Mouse (Mus musculus): ENCODE results near the gene Klhdc10. TPM values are rescaled to one million over a fixed set of nuclear protein-coding genes. Genes with fewer than 3 reads are reported as not detected.

The Klhdc10 gene
- polyA plus RNA-seq (2015; fragmentation: Nextera tagmentation; extraction: Ambion mirVana): 24.3 and 26.1 TPM in 2 replicates

DNA sequence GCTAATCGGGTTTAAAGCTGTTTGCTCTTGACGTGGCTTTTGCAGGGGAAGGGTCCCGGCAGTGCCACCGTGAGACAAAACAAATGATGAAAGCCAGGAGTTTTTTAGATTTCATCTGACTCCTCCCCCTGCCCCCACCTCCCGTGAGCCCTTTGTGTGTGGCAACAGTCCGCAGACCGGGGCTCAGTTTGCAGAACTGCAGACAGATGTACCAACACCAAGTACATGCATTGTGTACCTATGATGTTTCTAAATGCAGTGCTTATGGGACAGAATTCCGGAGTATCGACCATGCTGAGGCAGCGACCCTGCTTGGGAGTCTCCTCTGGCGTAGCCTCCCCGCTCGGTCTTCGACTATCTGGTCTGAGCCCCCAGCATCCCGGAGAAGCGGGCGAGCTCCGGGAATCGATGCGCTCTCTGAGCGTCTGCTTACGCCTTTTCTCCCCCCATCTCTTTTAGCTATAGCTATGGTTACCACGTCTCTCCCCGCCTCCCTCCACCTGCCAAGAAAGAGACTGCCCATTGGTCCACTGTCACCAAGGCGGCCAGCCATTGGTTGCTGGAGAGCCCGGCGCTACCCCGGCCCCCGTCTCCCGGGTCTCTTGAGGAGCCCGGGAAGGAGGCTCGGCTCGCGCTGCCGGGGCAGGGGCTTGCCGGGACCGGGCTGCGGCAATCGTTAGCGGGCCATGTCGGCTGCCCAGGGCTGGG, at the start of gene Klhdc10:
TSS of gene Klhdc10 (plus strand) at position 561 of the 708 bp plus-strand sequence.
- WGBS: under 1% methylated on average over 41 of the region's 41 CpGs
- peak within 1 kb of the TSS; percentile 99 for H3K27ac ChIP-seq (replicated peaks)
- no peaks in the 10 kb centered on the region for H3K9me3 ChIP-seq (replicated peaks)
- peak; percentile 99 for ATAC-seq (ENCODE audit: insufficient number of reproducible peaks, low FRiP score, low TSS enrichment, low read depth)
- peak within 1 kb of the TSS; percentile 99 for H3K4me3 ChIP-seq (replicated peaks)
- H3K36me3 ChIP-seq: no peaks in the 10 kb centered on the region
- H3K4me1 ChIP-seq: peaks cover 5% of the 10 kb centered on the region; the same call in 1 of the 2 replicates
- peak within 1 kb of the TSS; percentile 46 for H3K4me2 ChIP-seq (replicated peaks)
- H3K27me3 ChIP-seq: no peaks in the 10 kb centered on the region
- peak within 1 kb of the TSS; percentile 87 for H3K9ac ChIP-seq

DNA sequence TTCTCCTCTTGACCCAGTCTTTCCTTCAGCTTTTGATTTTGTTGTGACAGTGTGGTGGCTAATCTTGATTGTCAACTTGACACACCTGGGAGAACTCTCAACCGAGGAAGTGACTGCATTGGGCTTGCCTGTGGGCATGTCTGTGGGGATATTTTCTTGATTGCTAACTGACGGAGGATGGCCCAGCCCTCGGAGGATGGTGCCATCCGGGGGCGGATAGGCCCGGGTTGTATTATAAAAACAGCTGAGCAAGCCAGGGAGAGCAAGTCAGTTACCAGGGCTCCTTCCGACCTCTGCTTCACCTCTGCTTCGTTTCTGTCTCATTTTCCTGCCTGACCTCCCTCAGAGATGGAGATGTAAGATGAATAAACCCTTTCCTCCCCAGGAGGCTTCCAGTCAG, 48.9 kb upstream of the Klhdc10 start:
- Histone ChIP-seq H3K36me3 (no peaks in the 10 kb centered on the region), H3K4me1 (0 out of 2 replicates have a peak, but pooled peaks cover 3% of the 10 kb centered on the region), H3K27me3 (no peaks in the 10 kb centered on the region), H3K27ac (replicated peaks) (no peak overlapping the region), H3K4me2 (replicated peaks) (no peak overlapping the region), H3K9me3 (replicated peaks) (no peaks in the 10 kb centered on the region), H3K4me3 (replicated peaks) (no peak overlapping the region), H3K9ac (no peak overlapping the region)
- 17% methylated on average over 8 of the region's 8 CpGs for WGBS
- no peak for ATAC-seq (ENCODE audit: insufficient number of reproducible peaks, low FRiP score, low TSS enrichment, low read depth)

DNA sequence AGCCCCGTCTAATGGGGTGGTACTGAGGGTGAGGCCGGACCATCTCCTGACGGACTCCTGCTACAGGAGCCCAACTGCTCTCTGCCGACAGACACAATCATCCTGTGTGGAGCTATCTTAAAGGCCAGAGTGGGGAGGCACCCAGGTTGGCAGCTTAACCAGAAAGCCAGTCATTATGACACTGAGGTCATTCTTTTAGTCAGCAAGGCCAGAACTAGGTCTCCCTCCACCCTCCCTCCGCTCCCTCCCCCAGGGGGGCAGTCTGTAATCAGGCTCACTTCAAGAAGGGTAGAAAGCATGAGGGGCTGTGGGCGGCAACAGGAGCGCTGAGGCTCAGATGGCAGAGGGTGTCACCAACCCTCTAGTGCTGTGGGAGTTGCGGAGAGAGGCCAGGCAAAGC, 48.0 kb upstream of the Klhdc10 start:
- H3K36me3 ChIP-seq: no peaks in the 10 kb centered on the region
- no peaks in the 10 kb centered on the region for H3K9me3 ChIP-seq (replicated peaks)
- 0 out of 2 replicates have a peak, but pooled peaks cover 3% of the 10 kb centered on the region for H3K4me1 ChIP-seq
- no peak for ATAC-seq (ENCODE audit: insufficient number of reproducible peaks, low FRiP score, low TSS enrichment, low read depth)
- no peak overlapping the region for H3K27ac ChIP-seq (replicated peaks)
- WGBS: 74% methylated on average over 8 of the region's 8 CpGs
- H3K4me3 ChIP-seq (replicated peaks): no peak overlapping the region
- H3K27me3 ChIP-seq: no peaks in the 10 kb centered on the region
- no peak overlapping the region for H3K9ac ChIP-seq
- H3K4me2 ChIP-seq (replicated peaks): no peak overlapping the region

DNA sequence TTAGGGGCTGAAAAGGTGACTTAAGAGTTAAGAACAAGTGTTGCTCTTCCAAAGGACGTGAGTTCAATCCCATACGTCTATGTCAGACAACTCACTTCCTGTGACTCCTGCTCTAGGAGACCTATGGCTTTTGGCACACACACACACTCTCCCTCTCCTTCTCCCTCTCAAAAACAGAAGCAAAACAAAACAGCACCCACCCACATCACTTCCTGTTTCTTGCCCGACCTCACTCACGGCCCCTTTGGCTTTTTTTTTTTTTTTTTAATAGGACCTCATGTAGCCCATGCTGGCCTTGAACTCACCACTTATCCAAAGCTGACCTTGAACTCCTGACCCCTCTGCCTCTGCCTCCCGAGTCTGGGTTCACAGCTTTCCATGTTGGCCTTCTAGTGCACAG, 46.9 kb upstream of the Klhdc10 start:
- Histone ChIP-seq H3K9me3 (replicated peaks) (no peaks in the 10 kb centered on the region), H3K9ac (no peak overlapping the region), H3K4me3 (replicated peaks) (no peak overlapping the region), H3K4me1 (0 out of 2 replicates have a peak, but pooled peaks cover 3% of the 10 kb centered on the region), H3K27ac (replicated peaks) (no peak overlapping the region), H3K4me2 (replicated peaks) (no peak overlapping the region), H3K36me3 (no peaks in the 10 kb centered on the region), H3K27me3 (no peaks in the 10 kb centered on the region)
- WGBS: 39% methylated on average over 5 of the region's 5 CpGs
- no peak for ATAC-seq (ENCODE audit: insufficient number of reproducible peaks, low FRiP score, low TSS enrichment, low read depth)

DNA sequence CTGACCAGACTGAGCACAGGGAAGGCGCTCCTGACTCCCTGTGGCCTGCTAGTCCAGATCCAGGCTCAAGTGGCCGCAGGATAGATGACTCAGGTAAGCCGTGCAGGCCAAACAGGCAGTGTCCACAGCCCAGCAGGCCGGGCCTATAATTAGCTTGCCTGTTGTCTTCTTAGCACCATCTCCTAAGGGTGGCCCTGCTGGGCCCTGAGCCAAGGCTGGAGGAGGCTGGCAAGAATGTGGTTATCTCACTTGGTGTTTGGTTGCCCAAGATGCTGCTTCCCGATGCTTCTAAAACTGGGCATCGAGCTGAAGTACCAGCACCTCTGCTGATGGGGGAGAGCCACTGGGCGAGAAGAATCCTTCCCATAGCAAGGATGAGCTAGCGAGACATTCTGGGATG, 46.0 kb upstream of the Klhdc10 start:
- H3K27me3 ChIP-seq: no peaks in the 10 kb centered on the region
- no peak for ATAC-seq (ENCODE audit: insufficient number of reproducible peaks, low FRiP score, low TSS enrichment, low read depth)
- no peak overlapping the region for H3K4me2 ChIP-seq (replicated peaks)
- no peak overlapping the region for H3K9ac ChIP-seq
- H3K4me1 ChIP-seq: 0 out of 2 replicates have a peak, but pooled peaks cover 3% of the 10 kb centered on the region
- no peak overlapping the region for H3K4me3 ChIP-seq (replicated peaks)
- no peak overlapping the region for H3K27ac ChIP-seq (replicated peaks)
- H3K36me3 ChIP-seq: no peaks in the 10 kb centered on the region
- 79% methylated on average over 8 of the region's 8 CpGs for WGBS
- no peaks in the 10 kb centered on the region for H3K9me3 ChIP-seq (replicated peaks)

DNA sequence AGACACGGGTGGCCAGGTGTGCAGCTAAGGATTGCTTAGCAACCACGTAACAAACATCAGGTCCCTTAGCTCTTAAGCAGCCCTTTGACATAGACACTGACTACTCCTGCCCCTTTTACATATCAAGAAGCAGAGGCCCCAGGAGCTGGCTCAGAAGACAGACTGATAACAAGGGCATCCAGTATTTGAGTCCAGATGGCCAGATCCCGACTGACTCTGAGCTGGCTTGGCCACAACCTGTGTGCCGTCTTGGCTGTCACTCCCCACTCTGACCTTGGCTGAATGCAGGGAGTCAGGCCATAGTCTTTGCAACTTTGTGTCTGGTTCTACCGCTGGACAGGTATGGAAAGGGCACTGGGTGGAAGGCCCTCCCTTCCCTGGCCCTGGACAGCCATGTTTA, 45.5 kb upstream of the Klhdc10 start:
- ATAC-seq (ENCODE audit: insufficient number of reproducible peaks, low FRiP score, low TSS enrichment, low read depth): no peak
- Histone ChIP-seq H3K27ac (replicated peaks) (no peak overlapping the region), H3K9me3 (replicated peaks) (no peaks in the 10 kb centered on the region), H3K9ac (no peak overlapping the region), H3K27me3 (no peaks in the 10 kb centered on the region), H3K4me1 (0 out of 2 replicates have a peak, but pooled peaks cover 3% of the 10 kb centered on the region), H3K4me3 (replicated peaks) (no peak overlapping the region), H3K4me2 (replicated peaks) (no peak overlapping the region), H3K36me3 (no peaks in the 10 kb centered on the region)
- WGBS: 84% methylated on average over 5 of the region's 5 CpGs

DNA sequence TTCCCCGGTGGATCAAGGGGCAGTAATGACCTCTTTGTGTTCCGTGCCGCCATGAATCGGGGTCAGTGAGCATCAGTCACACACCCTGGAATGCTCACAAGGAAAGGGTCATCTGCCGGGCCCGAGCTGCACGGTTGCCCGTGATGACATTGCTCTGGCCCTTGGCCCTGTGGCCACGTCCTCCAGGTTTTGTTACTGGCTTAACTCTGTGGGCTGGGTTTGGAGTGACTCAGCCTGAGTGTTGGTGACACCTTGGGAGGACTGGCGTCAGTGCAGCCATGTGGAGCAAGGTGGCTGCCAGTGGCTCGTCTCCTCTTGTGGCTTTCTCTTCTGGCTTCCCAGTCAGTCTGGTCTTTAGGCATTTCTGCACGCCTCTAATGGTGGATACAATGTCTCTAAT, 45.0 kb upstream of the Klhdc10 start:
- no peak for ATAC-seq (ENCODE audit: insufficient number of reproducible peaks, low FRiP score, low TSS enrichment, low read depth)
- Histone ChIP-seq H3K9me3 (replicated peaks) (no peaks in the 10 kb centered on the region), H3K27me3 (no peaks in the 10 kb centered on the region), H3K4me3 (replicated peaks) (no peak overlapping the region), H3K27ac (replicated peaks) (no peak overlapping the region), H3K4me2 (replicated peaks) (no peak overlapping the region), H3K4me1 (0 out of 2 replicates have a peak, but pooled peaks cover 3% of the 10 kb centered on the region), H3K9ac (no peak overlapping the region), H3K36me3 (no peaks in the 10 kb centered on the region; the same call in 1 of the 2 replicates)
- 85% methylated on average over 12 of the region's 12 CpGs for WGBS

DNA sequence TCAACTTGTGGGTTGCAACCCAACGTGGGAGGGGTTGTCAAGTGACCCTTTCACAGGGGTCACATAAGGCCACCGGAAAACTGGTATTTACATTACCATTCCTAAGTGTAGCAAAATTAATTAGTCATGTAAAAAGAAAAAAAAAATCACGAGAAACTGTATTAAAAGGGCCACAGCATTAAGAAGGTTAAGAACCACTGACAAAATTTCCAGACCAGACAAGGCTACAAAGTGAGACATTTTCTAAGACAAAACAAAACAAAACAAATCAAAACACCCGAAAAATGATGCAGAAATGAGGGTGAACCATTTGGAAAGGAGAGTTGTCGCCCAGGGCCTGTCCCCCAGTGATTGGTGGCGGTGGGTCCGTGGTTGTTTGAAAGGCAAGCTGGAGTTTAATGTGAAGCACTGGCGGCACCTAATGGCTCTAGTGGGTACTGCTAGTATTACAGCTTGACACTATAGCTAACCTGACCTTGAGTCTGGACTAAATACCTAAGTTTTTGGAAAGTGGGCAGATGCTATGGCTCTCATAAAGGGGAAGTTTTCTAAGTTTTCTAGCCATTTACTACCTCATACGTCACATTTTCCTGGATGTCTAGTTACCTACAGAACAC, 44.0 kb upstream of the Klhdc10 start:
- Histone ChIP-seq H3K4me1 (0 out of 2 replicates have a peak, but pooled peaks cover 3% of the 10 kb centered on the region), H3K36me3 (no peaks in the 10 kb centered on the region; the same call in 1 of the 2 replicates), H3K27me3 (no peaks in the 10 kb centered on the region), H3K27ac (replicated peaks) (no peak overlapping the region), H3K9ac (no peak overlapping the region), H3K4me3 (replicated peaks) (no peak overlapping the region), H3K9me3 (replicated peaks) (no peaks in the 10 kb centered on the region), H3K4me2 (replicated peaks) (no peak overlapping the region)
- WGBS: 20% methylated on average over 9 of the region's 9 CpGs
- ATAC-seq (ENCODE audit: insufficient number of reproducible peaks, low FRiP score, low TSS enrichment, low read depth): no peak

DNA sequence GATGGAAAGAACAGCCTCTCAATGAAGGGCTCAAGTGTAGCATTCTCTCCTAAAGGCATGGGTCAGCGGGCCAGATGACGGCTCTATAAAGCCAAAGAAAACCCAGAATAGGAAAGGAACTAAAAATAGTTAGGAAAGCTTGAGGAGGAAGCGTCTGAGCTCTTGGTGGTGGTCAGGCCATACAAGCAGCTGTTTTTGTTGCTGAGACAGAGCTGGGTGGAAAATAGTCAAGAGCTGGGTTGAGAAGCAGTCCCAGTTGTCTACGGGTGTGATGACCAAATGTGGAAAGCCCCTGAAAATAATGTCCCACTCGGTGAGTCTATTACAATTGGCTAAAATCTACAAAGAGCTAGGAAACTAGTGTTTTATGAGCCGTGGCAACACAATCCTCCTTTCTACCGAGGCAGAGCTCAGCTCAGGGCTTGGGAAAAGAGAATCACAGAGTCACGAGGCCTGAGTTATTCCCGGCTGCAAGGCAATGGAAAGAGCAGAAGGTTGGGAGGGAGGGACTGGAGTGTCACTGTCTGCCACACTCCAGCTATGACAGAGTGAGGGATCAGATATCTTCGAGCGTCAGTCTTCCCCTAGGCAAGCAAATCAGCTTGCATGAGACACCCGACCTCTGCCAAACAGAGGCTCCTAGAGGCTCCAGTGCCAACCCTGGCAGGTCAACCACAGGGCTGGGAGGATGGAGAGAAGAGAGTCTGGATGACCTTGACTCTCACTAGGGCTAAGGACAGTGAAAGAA, 41.7 kb upstream of the Klhdc10 start:
- 59% methylated on average over 12 of the region's 12 CpGs for WGBS
- Histone ChIP-seq H3K27ac (replicated peaks) (no peak overlapping the region; the same call in 1 of the 2 replicates), H3K4me2 (replicated peaks) (no peak overlapping the region), H3K36me3 (peaks cover 7% of the 10 kb centered on the region), H3K9ac (no peak overlapping the region), H3K27me3 (no peaks in the 10 kb centered on the region), H3K4me3 (replicated peaks) (no peak overlapping the region), H3K4me1 (no peaks in the 10 kb centered on the region), H3K9me3 (replicated peaks) (no peaks in the 10 kb centered on the region)
- no peak for ATAC-seq (ENCODE audit: insufficient number of reproducible peaks, low FRiP score, low TSS enrichment, low read depth)

DNA sequence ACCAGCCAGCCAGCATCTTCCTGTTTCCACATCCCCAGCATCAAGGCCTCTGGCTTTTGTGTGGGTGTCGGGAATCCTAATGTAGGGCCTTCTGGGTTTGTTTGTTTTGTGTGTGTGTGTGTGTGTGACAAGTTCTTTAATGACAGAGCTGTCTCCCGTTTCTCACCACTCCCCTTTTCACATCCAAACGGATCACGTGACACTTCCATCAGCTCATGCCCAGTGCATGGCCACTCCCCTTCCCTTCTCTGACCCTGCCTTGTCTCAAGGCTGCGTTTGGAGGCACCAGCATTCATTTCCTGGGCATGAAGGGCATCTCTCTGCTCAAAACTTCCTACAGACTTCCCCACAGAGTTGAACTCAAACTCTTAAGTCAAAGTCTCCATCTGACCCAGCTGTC, 37.9 kb upstream of the Klhdc10 start:
- H3K36me3 ChIP-seq: peaks cover 43% of the 10 kb centered on the region
- 38% methylated on average over 5 of the region's 5 CpGs for WGBS

DNA sequence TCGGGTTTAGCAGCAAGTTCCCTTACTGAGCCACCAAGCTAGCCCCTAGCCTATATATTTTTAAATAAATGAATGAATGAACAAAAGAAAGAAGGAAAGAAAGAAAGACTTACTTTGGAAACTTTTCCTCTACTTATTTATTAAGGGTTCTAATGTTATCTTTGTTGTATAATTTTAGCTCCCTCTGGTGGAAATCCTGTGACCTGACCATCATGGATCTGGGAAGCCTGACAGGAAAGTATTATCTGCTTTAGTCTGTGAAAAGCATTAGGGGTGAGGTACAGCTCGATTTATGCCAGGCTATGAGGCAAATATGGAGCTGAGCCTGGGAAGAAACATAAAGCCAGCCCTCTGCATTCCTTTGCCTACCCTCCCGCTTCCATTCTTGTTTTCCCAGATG, 32.4 kb upstream of the Klhdc10 start:
- H3K36me3 ChIP-seq: peaks cover 92% of the 10 kb centered on the region
- no peaks in the 10 kb centered on the region for H3K4me1 ChIP-seq
- no peak overlapping the region for H3K4me2 ChIP-seq (replicated peaks)
- no peak overlapping the region for H3K9ac ChIP-seq
- H3K9me3 ChIP-seq (replicated peaks): no peaks in the 10 kb centered on the region
- no peak overlapping the region for H3K27ac ChIP-seq (replicated peaks)
- 81% methylated on average over 3 of the region's 3 CpGs for WGBS
- H3K4me3 ChIP-seq (replicated peaks): no peak overlapping the region
- no peak for ATAC-seq (ENCODE audit: insufficient number of reproducible peaks, low FRiP score, low TSS enrichment, low read depth)
- no peaks in the 10 kb centered on the region for H3K27me3 ChIP-seq

More for the DNA sequence above, 37.9 kb upstream of the Klhdc10 start:
- Histone ChIP-seq H3K9ac (no peak overlapping the region), H3K4me2 (replicated peaks) (no peak overlapping the region), H3K4me3 (replicated peaks) (no peak overlapping the region), H3K4me1 (no peaks in the 10 kb centered on the region), H3K27me3 (no peaks in the 10 kb centered on the region), H3K27ac (replicated peaks) (no peak overlapping the region), H3K9me3 (replicated peaks) (no peaks in the 10 kb centered on the region)
- no peak for ATAC-seq (ENCODE audit: insufficient number of reproducible peaks, low FRiP score, low TSS enrichment, low read depth)
